Mouse (Mus musculus) stomach, postnatal 0 days (tissue): Measurements from ENCODE around the gene Foxn1. TPM values are rescaled to one million over a fixed set of nuclear protein-coding genes. Genes with fewer than 3 reads are reported as not detected.

Experiments
- ATAC-seq: fragments of 200-750 bp; cut with Nextera tagmentation; 2 replicates; pipeline ENCODE4 v1.8.0; 2017; ENCODE audit not compliant: low FRiP score, low TSS enrichment
- DNase-seq: peaks from one replicate; pipeline ENCODE4 v3.0.0-alpha.2; 2016; ENCODE audit warnings: low spot score
- H3K27ac ChIP-seq: fragments of 300-500 bp; sonication (generic); replicated peaks from 2 replicates; pipeline ENCODE4 v1.5.1; 2014; ENCODE audit warnings: mild to moderate bottlenecking, control low read depth
- H3K27me3 ChIP-seq: fragments of 300-500 bp; sonication (generic); 2 replicates; pipeline ENCODE4 v1.6.1; 2014; ENCODE audit warnings: low read length; ENCODE audit not compliant: control insufficient read depth, insufficient read depth
- H3K36me3 ChIP-seq: fragments of 300-500 bp; sonication (generic); 2 replicates; pipeline ENCODE4 v1.6.1; 2014; ENCODE audit warnings: low read length, mixed read lengths; ENCODE audit not compliant: control insufficient read depth, insufficient read depth
- H3K4me1 ChIP-seq: fragments of 300-500 bp; sonication (generic); replicated peaks from 2 replicates; pipeline ENCODE4 v1.6.1; 2014; ENCODE audit warnings: antibody characterized with exemption; ENCODE audit not compliant: control insufficient read depth, insufficient read depth
- H3K4me2 ChIP-seq: fragments of 300-500 bp; sonication (generic); replicated peaks from 2 replicates; pipeline ENCODE4 v1.6.1; 2014; ENCODE audit warnings: low read depth, mild to moderate bottlenecking, control low read depth, moderate library complexity
- H3K4me3 ChIP-seq: fragments of 300-500 bp; sonication (generic); 2 replicates; pipeline ENCODE4 v1.5.1; 2014; ENCODE audit warnings: low read depth, low read length, control low read depth
- H3K9ac ChIP-seq: fragments of 300-500 bp; sonication (generic); 2 replicates; pipeline ENCODE4 v1.6.1; 2014; ENCODE audit warnings: mild to moderate bottlenecking, low read length, control low read depth, mixed read lengths
- H3K9me3 ChIP-seq: fragments of 300-500 bp; sonication (generic); 2 replicates; pipeline ENCODE4 v1.6.1; 2016; ENCODE audit warnings: low read length; ENCODE audit not compliant: control insufficient read depth
- CTCF ChIP-seq: IDR thresholded peaks from 2 replicates; pipeline ENCODE4 v1.5.1; 2016; ENCODE audit warnings: antibody characterized with exemption, low read depth, mild to moderate bottlenecking, moderate library complexity
- EP300 ChIP-seq: optimal IDR thresholded peaks from 2 replicates; pipeline ENCODE3; 2016; ENCODE audit warnings: antibody characterized with exemption
- WGBS: fragments of 180-500 bp; shearing (Covaris S2); extraction: QIAGEN DNeasy Blood & Tissue Kit; methylation state at CpG from one replicate; pipeline ENCODE4 v1.1.7; 2014; 5-methylcytosine and 5-hydroxymethylcytosine counted together
- polyA plus RNA-seq: library from polyadenylated mRNA; unstranded; fragments of >200 nt; fragmentation: Nextera tagmentation; extraction: Ambion mirVana; gene quantifications from 2 replicates; pipeline ENCODE4 v1.2.1, GENCODE M21; 2015

Gene Foxn1
- polyA plus RNA-seq, 1 experiment from 2014 or later, result 1.9 TPM

- 14% methylated on average over 13 of the region's 13 CpGs for WGBS
- ATAC-seq (peak; percentile 67), DNase-seq (peak; percentile 86)
- peak overlapping the region; percentile 30 for H3K4me3 ChIP-seq
- H3K9me3 ChIP-seq, result no peaks in the 10 kb centered on the region
- no peaks in the 10 kb centered on the region for H3K4me1 ChIP-seq
- H3K27me3 ChIP-seq, result no peaks in the 10 kb centered on the region
- no peaks in the 10 kb centered on the region for H3K36me3 ChIP-seq
- TF ChIP-seq CTCF (peak; percentile 88), EP300 (no peak)
- H3K27ac ChIP-seq, result no peak overlapping the region
- peak overlapping the region; percentile 18; the same call in 1 of the 2 replicates for H3K9ac ChIP-seq
- peak overlapping the region; percentile 57 for H3K4me2 ChIP-seq
Observed at GRCm38 (mm10) chr11:78360125-78360788, 26.1 kb downstream of the Foxn1 start.

GRCm38 (mm10) chr11:78358330-78359007 lies 27.9 kb downstream of the Foxn1 start:
- WGBS, result 13% methylated on average over 22 of the region's 22 CpGs
- TF ChIP-seq EP300 (no peak), CTCF (peak; percentile 74)
- H3K36me3 ChIP-seq, result no peaks in the 10 kb centered on the region
- no peak overlapping the region for H3K9ac ChIP-seq
- ATAC-seq (peak; percentile 25; the same call in 1 of the 2 replicates), DNase-seq (peak; percentile 57)
- no peaks in the 10 kb centered on the region for H3K4me1 ChIP-seq
- H3K27me3 ChIP-seq, result no peaks in the 10 kb centered on the region
- H3K4me2 ChIP-seq, result no peak overlapping the region
- H3K9me3 ChIP-seq, result no peaks in the 10 kb centered on the region
- no peak overlapping the region for H3K27ac ChIP-seq
- no peak overlapping the region for H3K4me3 ChIP-seq

- WGBS, result 31% methylated on average over 4 of the region's 4 CpGs
- TF ChIP-seq CTCF (peak; percentile 83), EP300 (no peak)
- no peak for ATAC-seq
Observed at GRCm38 (mm10) chr11:78355471-78356238, 30.7 kb downstream of the Foxn1 start.

GRCm38 (mm10) chr11:78354905-78355304 lies 31.5 kb downstream of the Foxn1 start:
- H3K27me3 ChIP-seq, result no peaks in the 10 kb centered on the region
- no peak for DNase-seq
- no peak overlapping the region for H3K4me3 ChIP-seq
- 86% methylated on average over 6 of the region's 6 CpGs for WGBS
- no peak for ATAC-seq
- H3K4me2 ChIP-seq, result no peak overlapping the region
- H3K9me3 ChIP-seq, result no peaks in the 10 kb centered on the region
- TF ChIP-seq CTCF (no peak), EP300 (no peak)
- no peaks in the 10 kb centered on the region for H3K4me1 ChIP-seq
- no peak overlapping the region for H3K9ac ChIP-seq
- no peak overlapping the region for H3K27ac ChIP-seq
- H3K36me3 ChIP-seq, result no peaks in the 10 kb centered on the region

More at GRCm38 (mm10) chr11:78355471-78356238, 30.7 kb downstream of the Foxn1 start:
- Histone ChIP-seq H3K36me3 (no peaks in the 10 kb centered on the region), H3K4me2 (no peak overlapping the region), H3K9me3 (no peaks in the 10 kb centered on the region), H3K4me1 (no peaks in the 10 kb centered on the region), H3K4me3 (no peak overlapping the region), H3K9ac (no peak overlapping the region), H3K27me3 (no peaks in the 10 kb centered on the region), H3K27ac (no peak overlapping the region)
- DNase-seq, result peak; percentile 77

GRCm38 (mm10) chr11:78353081-78353480 lies 33.3 kb downstream of the Foxn1 start:
- H3K4me3 ChIP-seq, result no peak overlapping the region
- ATAC-seq (no peak), DNase-seq (no peak)
- 89% methylated on average over 1 of the region's 1 CpGs for WGBS
- peaks cover 2% of the 10 kb centered on the region; the same call in 1 of the 2 replicates for H3K36me3 ChIP-seq
- H3K27me3 ChIP-seq, result no peaks in the 10 kb centered on the region
- H3K27ac ChIP-seq, result no peak overlapping the region
- no peak for TF ChIP-seq EP300
- TF ChIP-seq CTCF, result no peak
- no peak overlapping the region for H3K4me2 ChIP-seq
- no peak overlapping the region for H3K9ac ChIP-seq
- H3K4me1 ChIP-seq, result no peaks in the 10 kb centered on the region
- no peaks in the 10 kb centered on the region for H3K9me3 ChIP-seq
